In genomic region chr19:9099751-9100150, GRCm38 (mm10) we compare ENCODE assay signal across 27 mouse cellular contexts. TPM values are rescaled to one million over a fixed set of nuclear protein-coding genes. Genes with fewer than 3 reads are reported as not detected.
DNase-seq lines count a peak whose midpoint lies in the region; TF ChIP-seq lines count a peak whose summit lies in the region.
"Had no signal": no experiment of that assay in that cellular context is flagged by ENCODE, and none has a peak within 500 bp of the region (broad histone marks: within the 10 kb centered on the region; RNA-seq: fewer than 3 reads in every experiment).

No protein-coding gene starts in this region.

- H3K36me3 ChIP-seq in heart, embryonic 10.5 days, result no peaks in the 10 kb centered on the region
- H3K36me3 ChIP-seq in testis, adult 2 months (ENCODE audit: control insufficient read depth, insufficient read depth, low read length), result no peaks in the 10 kb centered on the region
- H3K36me3 ChIP-seq in CH12.LX (replicated peaks in 1 of 2; ENCODE audit: control insufficient read depth in 1 of 2, insufficient read depth in 1 of 2, low read length in 1 of 2), result no peaks in the 10 kb centered on the region
- H3K36me3 ChIP-seq: embryonic facial prominence, embryonic 13.5 days; embryonic facial prominence, embryonic 15.5 days; forebrain, embryonic 10.5 days; forebrain, embryonic 12.5 days; G1E had no signal

- WGBS in heart, embryonic 10.5 days, result 82% methylated on average over 8 of the region's 8 CpGs

- no peak overlapping the region for H3K27ac ChIP-seq in heart, embryonic 10.5 days
- H3K27ac ChIP-seq in testis, adult 2 months (ENCODE audit: control insufficient read depth, insufficient read depth, low read depth, low read length), result peak overlapping the region; percentile 82
- H3K27ac ChIP-seq in CH12.LX (ENCODE audit: insufficient read depth, low read depth), result no peak overlapping the region
- H3K27ac ChIP-seq: embryonic facial prominence, embryonic 13.5 days; embryonic facial prominence, embryonic 15.5 days; forebrain, embryonic 10.5 days; forebrain, embryonic 12.5 days had no signal

- TF ChIP-seq CTCF in testis, adult 2 months (IDR thresholded peaks at IDR 0.05; ENCODE audit: control insufficient read depth, insufficient read depth, insufficient replicate concordance, low read depth, low read length), result no peak
- no peak for TF ChIP-seq CTCF in CH12.LX (conservative IDR thresholded peaks at IDR 0.05 in 1 of 2, IDR thresholded peaks at IDR 0.05 in 1 of 2; ENCODE audit: low read depth in 2 of 2, low read length in 2 of 2)

- H3K9me3 ChIP-seq in heart, embryonic 10.5 days, result no peaks in the 10 kb centered on the region
- no peaks in the 10 kb centered on the region for H3K9me3 ChIP-seq in CH12.LX (replicated peaks; ENCODE audit: low read length)
- H3K9me3 ChIP-seq: embryonic facial prominence, embryonic 13.5 days; embryonic facial prominence, embryonic 15.5 days; forebrain, embryonic 10.5 days; forebrain, embryonic 12.5 days; G1E had no signal

- in situ Hi-C loops in CH12.LX (cut with MboI; ENCODE audit: low pct_ligation_motif_present, low pct_unique_long_range_greater_than_20kb, low sequenced_read_pairs), result loop anchor here (5.0 to 25.0 kb wide), 2 partner anchors 242 to 362 kb away; partner anchors contain the start of genes 1700092M07Rik, Stx5a and Wdr74

- TF ChIP-seq EP300 in CH12.LX (IDR thresholded peaks at IDR 0.05; ENCODE audit: low read length), result no peak

- H3K4me1 ChIP-seq in heart, embryonic 10.5 days, result peaks cover 8% of the 10 kb centered on the region; the same call in 1 of the 2 replicates
- H3K4me1 ChIP-seq in testis, adult 2 months (ENCODE audit: control insufficient read depth, insufficient read depth, low read length), result peaks cover 4% of the 10 kb centered on the region; the same call in 1 of the 2 replicates
- H3K4me1 ChIP-seq in CH12.LX (ENCODE audit: control insufficient read depth in 1 of 2, insufficient read depth in 2 of 2), result peaks cover 25 to 43% of the 10 kb centered on the region in 2 experiments
- H3K4me1 ChIP-seq: forebrain, embryonic 10.5 days; forebrain, embryonic 12.5 days had no signal

- H3K4me2 ChIP-seq in CH12.LX (ENCODE audit: insufficient read depth, low read depth, poor library complexity, severe bottlenecking), result peak overlapping the region; percentile 79; the same call in 1 of the 2 replicates
- H3K4me2 ChIP-seq: embryonic facial prominence, embryonic 13.5 days; embryonic facial prominence, embryonic 15.5 days; forebrain, embryonic 12.5 days had no signal

- dilution Hi-C loops in CH12.LX (cut with MboI; ENCODE audit: extremely low pct_ligation_motif_present, extremely low pct_unique_long_range_greater_than_20kb, low sequenced_read_pairs), result no loop called here

- no peaks in the 10 kb centered on the region for H3K79me2 ChIP-seq in CH12.LX (replicated peaks; ENCODE audit: control insufficient read depth, extremely low read depth, insufficient read depth, poor library complexity, severe bottlenecking)

- no peak for TF ChIP-seq POLR2A in testis, adult 2 months (IDR thresholded peaks at IDR 0.05; ENCODE audit: control insufficient read depth, low read depth, low read length)
- no peak for TF ChIP-seq POLR2A in CH12.LX (IDR thresholded peaks at IDR 0.05; ENCODE audit: low read depth, low read length)

- TF ChIP-seq RAD21 in CH12.LX (IDR thresholded peaks at IDR 0.05; ENCODE audit: low read depth, low read length), result no peak

- no peaks in the 10 kb centered on the region for H3K27me3 ChIP-seq in heart, embryonic 10.5 days (ENCODE audit: insufficient read depth, poor library complexity, severe bottlenecking)
- H3K27me3 ChIP-seq in testis, adult 2 months (ENCODE audit: control insufficient read depth, insufficient read depth, low read length), result no peaks in the 10 kb centered on the region
- no peaks in the 10 kb centered on the region for H3K27me3 ChIP-seq in CH12.LX (replicated peaks)
- H3K27me3 ChIP-seq: embryonic facial prominence, embryonic 13.5 days; embryonic facial prominence, embryonic 15.5 days; forebrain, embryonic 12.5 days; Patski had no signal

- H3K4me3 ChIP-seq in heart, embryonic 10.5 days, result no peak overlapping the region
- H3K4me3 ChIP-seq in testis, adult 2 months (ENCODE audit: control insufficient read depth, low read depth, low read length), result no peak overlapping the region
- H3K4me3 ChIP-seq in CH12.LX (replicated peaks in 1 of 3; ENCODE audit: low read depth in 2 of 3, low read length in 2 of 3, poor library complexity in 1 of 3), result no peak overlapping the region
- H3K4me3 ChIP-seq: embryonic facial prominence, embryonic 13.5 days; embryonic facial prominence, embryonic 15.5 days; erythroblast, embryonic 14.5 days; forebrain, embryonic 10.5 days; forebrain, embryonic 12.5 days had no signal

- H3K9ac ChIP-seq in CH12.LX (ENCODE audit: insufficient read depth, low read depth), result peak overlapping the region; percentile 33; the same call in 1 of the 2 replicates
- H3K9ac ChIP-seq: embryonic facial prominence, embryonic 13.5 days; embryonic facial prominence, embryonic 15.5 days; forebrain, embryonic 12.5 days had no signal

- DNase-seq in heart, adult 11 months, result peak; percentile 74
- no peak for DNase-seq in heart, embryonic 10.5 days (ENCODE audit: low spot score)
- DNase-seq in testis, postnatal 14 days (ENCODE audit: low spot score), result no peak
- DNase-seq in CH12.LX (ENCODE audit: extremely low read depth), result no peak
- DNase-seq in embryo, embryonic 10 days (ENCODE audit: low spot score), result no peak
- DNase-seq: cerebellum, adult 11-12 months; cerebellum, adult 2 months; cerebellum, adult 9-10 months; cerebellum, postnatal 10 days; cerebellum, postnatal 25 days; embryo, embryonic 11 days had no signal

TF ChIP-seq in CH12.LX, 34 proteins besides CTCF, POLR2A, EP300 and RAD21:
- no peak for TF ChIP-seq ZNF384 (IDR thresholded peaks at IDR 0.05; ENCODE audit: low read depth, low read length)
- TF ChIP-seq JUN (IDR thresholded peaks at IDR 0.05; ENCODE audit: insufficient read depth, low read depth, low read length), result no peak
- no peak for TF ChIP-seq ELF1 (IDR thresholded peaks at IDR 0.05; ENCODE audit: low read depth, low read length)
- no peak for TF ChIP-seq KAT2A (IDR thresholded peaks at IDR 0.05; ENCODE audit: insufficient replicate concordance, low read length)
- TF ChIP-seq TBP (conservative IDR thresholded peaks at IDR 0.05; ENCODE audit: low read depth, low read length), result no peak
- no peak for TF ChIP-seq MEF2A (IDR thresholded peaks at IDR 0.05; ENCODE audit: borderline replicate concordance, low read depth, low read length)
- no peak for TF ChIP-seq CHD1 (IDR thresholded peaks at IDR 0.05; ENCODE audit: low read depth, low read length)
- TF ChIP-seq NELFE (IDR thresholded peaks at IDR 0.05; ENCODE audit: low read depth, low read length), result no peak
- TF ChIP-seq HCFC1 (IDR thresholded peaks at IDR 0.05; ENCODE audit: low read depth, low read length), result no peak
- no peak for TF ChIP-seq ZKSCAN1 (IDR thresholded peaks at IDR 0.05; ENCODE audit: borderline replicate concordance, low read depth, low read length)
- TF ChIP-seq RCOR1 (conservative IDR thresholded peaks at IDR 0.05; ENCODE audit: low read depth, low read length), result no peak
- TF ChIP-seq MXI1 (IDR thresholded peaks at IDR 0.05; ENCODE audit: low read depth, low read length), result no peak
- no peak for TF ChIP-seq GABPA (IDR thresholded peaks at IDR 0.05; ENCODE audit: insufficient replicate concordance, low read depth, low read length)
- no peak for TF ChIP-seq MAFK (IDR thresholded peaks at IDR 0.05; ENCODE audit: insufficient replicate concordance, low read length)
- no peak for TF ChIP-seq PAX5 (IDR thresholded peaks at IDR 0.05; ENCODE audit: low read length)
- TF ChIP-seq NRF1 (IDR thresholded peaks at IDR 0.05; ENCODE audit: low read depth, low read length), result no peak
- TF ChIP-seq ZC3H11A (IDR thresholded peaks at IDR 0.05; ENCODE audit: low read depth, low read length), result no peak
- TF ChIP-seq ETS1 (conservative IDR thresholded peaks at IDR 0.05; ENCODE audit: low read depth, low read length), result no peak
- TF ChIP-seq USF2 (conservative IDR thresholded peaks at IDR 0.05; ENCODE audit: low read depth, low read length), result no peak

RNA-seq across cellular contexts. Expression of gene Scgb1a1, which starts 12.0 kb away (rescaled TPM):
- not detected in 2 replicates for polyA plus RNA-seq in heart, embryonic 10.5 days (2016; fragmentation: Nextera tagmentation; extraction: Ambion mirVana)
- 0.41 TPM in 1 of 2 replicates, not detected in the other for polyA plus RNA-seq in testis, adult 2 months (2012; rRNA removed)
- total RNA-seq in CH12.LX (2012; rRNA removed), result not detected in 2 replicates
- total RNA-seq in CH12.LX (2014; rRNA removed), result not detected in 2 replicates
- polyA plus RNA-seq in CH12.LX (2012; ENCODE audit: insufficient read length, low read depth), result not detected in 2 replicates
- total RNA-seq: adrenal gland, adult 18-20 months; adrenal gland, postnatal 36 days; G1E had no signal
- polyA plus RNA-seq: activated CD4-positive, CD25-positive, alpha-beta regulatory T cell, adult 4 months; C2C12; cerebellum, adult 2 months; cortical plate, adult 2 months; embryonic facial prominence, embryonic 11.5 days; embryonic facial prominence, embryonic 13.5 days; erythroblast, embryonic 14.5 days; forebrain, embryonic 10.5 days; forebrain, embryonic 12.5 days; forebrain, embryonic 14.5 days; forebrain, embryonic 16.5 days; G1E; Patski had no signal

RNA-seq across cellular contexts. Expression of gene Asrgl1, which starts 35.7 kb away (rescaled TPM):
- 11.7 and 14.4 TPM in 2 replicates for polyA plus RNA-seq in heart, embryonic 10.5 days (2016; fragmentation: Nextera tagmentation; extraction: Ambion mirVana)
- 232 and 259 TPM in 2 replicates for polyA plus RNA-seq in testis, adult 2 months (2012; rRNA removed)
- 20.1 and 25.1 TPM in 2 replicates for total RNA-seq in CH12.LX (2012; rRNA removed)
- total RNA-seq in CH12.LX (2014; rRNA removed), result 15.4 and 15.6 TPM in 2 replicates
- polyA plus RNA-seq in CH12.LX (2012; ENCODE audit: insufficient read length, low read depth), result 36.2 and 47.8 TPM in 2 replicates
